Mouse (Mus musculus) CH12.LX (cell line): ENCODE results near the gene Nmnat2. TPM values are rescaled to one million over a fixed set of nuclear protein-coding genes. Genes with fewer than 3 reads are reported as not detected.

Source experiments
- DNase-seq: peaks from one replicate; pipeline ENCODE4 v3.0.0-alpha.2; 2013; ENCODE audit errors: extremely low read depth
- H3K27ac ChIP-seq: 2 replicates; pipeline ENCODE4 v1.5.1; 2012; ENCODE audit warnings: low read depth, mild to moderate bottlenecking, control low read depth, moderate library complexity; ENCODE audit not compliant: insufficient read depth
- H3K27me3 ChIP-seq: replicated peaks from 2 replicates; pipeline ENCODE3; 2012; ENCODE audit warnings: inconsistent platforms
- H3K36me3 ChIP-seq, 2 experiments: replicated peaks in 1 of 2; 2 replicates each; pipeline versions ENCODE3 to v1.6.1; 2012; ENCODE audit warnings: inconsistent platforms in 1 of 2, low read length in 1 of 2, mild to moderate bottlenecking in 1 of 2, mixed read lengths in 1 of 2, moderate library complexity in 1 of 2; ENCODE audit not compliant: control insufficient read depth in 1 of 2, insufficient read depth in 1 of 2
- H3K4me1 ChIP-seq, 2 experiments: 2 replicates each; pipeline ENCODE4 v1.6.1; 2012; ENCODE audit warnings: inconsistent platforms in 1 of 2, moderate library complexity in 1 of 2; ENCODE audit not compliant: insufficient read depth in 2 of 2, control insufficient read depth in 1 of 2
- H3K4me2 ChIP-seq: 2 replicates; pipeline ENCODE4 v1.6.1; 2012; ENCODE audit warnings: low read depth, mild to moderate bottlenecking, control low read depth; ENCODE audit not compliant: poor library complexity, insufficient read depth, severe bottlenecking
- H3K4me3 ChIP-seq, 3 experiments: fragments of 150-350 bp in 1 of 3; sonication (generic) in 1 of 3; replicated peaks in 1 of 3; 2 replicates each; pipeline versions ENCODE3 to v1.5.1; 2011 to 2012; ENCODE audit warnings: low read depth in 2 of 3, low read length in 2 of 3, mild to moderate bottlenecking in 2 of 3, moderate library complexity in 2 of 3, control low read depth in 1 of 3, improper control_type of control experiment in 1 of 3, inconsistent platforms in 1 of 3, mixed read lengths in 1 of 3; ENCODE audit not compliant: poor library complexity in 1 of 3
- H3K79me2 ChIP-seq: replicated peaks from 2 replicates; pipeline ENCODE4 v1.6.1; 2012; ENCODE audit warnings: mild to moderate bottlenecking, moderate library complexity; ENCODE audit not compliant: control insufficient read depth, poor library complexity, insufficient read depth, severe bottlenecking; ENCODE audit errors: extremely low read depth
- H3K9ac ChIP-seq: 2 replicates; pipeline ENCODE4 v1.6.1; 2012; ENCODE audit warnings: low read depth, mild to moderate bottlenecking, control low read depth, moderate library complexity; ENCODE audit not compliant: insufficient read depth
- H3K9me3 ChIP-seq: replicated peaks from 2 replicates; pipeline ENCODE3; 2012; ENCODE audit warnings: low read length, inconsistent platforms, mixed read lengths
- BHLHE40 ChIP-seq: IDR thresholded peaks from 2 replicates; pipeline ENCODE4 v1.6.1; 2011; ENCODE audit warnings: mild to moderate bottlenecking, low read depth, low read length, improper control_type of control experiment
- CHD1 ChIP-seq: IDR thresholded peaks from 2 replicates; pipeline ENCODE4 v1.6.1; 2012; ENCODE audit warnings: low read depth, low read length, improper control_type of control experiment, inconsistent platforms
- CHD2 ChIP-seq: IDR thresholded peaks from 2 replicates; pipeline ENCODE4 v1.6.1; 2011; ENCODE audit warnings: low read length, improper control_type of control experiment
- E2F4 ChIP-seq: IDR thresholded peaks from 2 replicates; pipeline ENCODE4 v1.6.1; 2011; ENCODE audit warnings: low read depth, low read length, improper control_type of control experiment; ENCODE audit not compliant: insufficient replicate concordance
- EP300 ChIP-seq: IDR thresholded peaks from 2 replicates; pipeline ENCODE4 v1.6.1; 2011; ENCODE audit warnings: low read length, improper control_type of control experiment
- ETS1 ChIP-seq: conservative IDR thresholded peaks from 2 replicates; pipeline ENCODE4 v1.6.1; 2012; ENCODE audit warnings: low read depth, mild to moderate bottlenecking, inconsistent platforms, low read length, improper control_type of control experiment, moderate library complexity
- GABPA ChIP-seq: IDR thresholded peaks from 2 replicates; pipeline ENCODE4 v1.6.1; 2012; ENCODE audit warnings: low read depth, low read length, improper control_type of control experiment, inconsistent platforms; ENCODE audit not compliant: insufficient replicate concordance
- IRF4 ChIP-seq: IDR thresholded peaks from 2 replicates; pipeline ENCODE4 v1.6.1; 2014; ENCODE audit warnings: low read depth, mild to moderate bottlenecking, inconsistent platforms, low read length, improper control_type of control experiment
- MAFK ChIP-seq: IDR thresholded peaks from 2 replicates; pipeline ENCODE4 v1.6.1; 2011; ENCODE audit warnings: low read length, improper control_type of control experiment; ENCODE audit not compliant: insufficient replicate concordance
- MAX ChIP-seq: IDR thresholded peaks from 2 replicates; pipeline ENCODE4 v1.6.1; 2011; ENCODE audit warnings: low read length, improper control_type of control experiment
- MEF2A ChIP-seq: IDR thresholded peaks from 2 replicates; pipeline ENCODE4 v1.6.1; 2014; ENCODE audit warnings: low read depth, mild to moderate bottlenecking, inconsistent platforms, low read length, improper control_type of control experiment, borderline replicate concordance
- MXI1 ChIP-seq: IDR thresholded peaks from 2 replicates; pipeline ENCODE4 v1.6.1; 2011; ENCODE audit warnings: mild to moderate bottlenecking, low read depth, low read length, improper control_type of control experiment
- MYC ChIP-seq: IDR thresholded peaks from 2 replicates; pipeline ENCODE4 v1.6.1; 2011; ENCODE audit warnings: low read depth, mild to moderate bottlenecking, improper control_type of control experiment, low read length
- NELFE ChIP-seq: IDR thresholded peaks from 2 replicates; pipeline ENCODE4 v1.6.1; 2011; ENCODE audit warnings: low read depth, low read length, improper control_type of control experiment
- PAX5 ChIP-seq: IDR thresholded peaks from 2 replicates; pipeline ENCODE4 v1.6.1; 2012; ENCODE audit warnings: low read length, inconsistent platforms, mixed read lengths
- POLR2AphosphoS2 ChIP-seq: IDR thresholded peaks from 2 replicates; pipeline ENCODE4 v1.6.1; 2011; ENCODE audit warnings: low read depth, low read length, improper control_type of control experiment
- RCOR1 ChIP-seq: conservative IDR thresholded peaks from 2 replicates; pipeline ENCODE4 v1.6.1; 2012; ENCODE audit warnings: low read depth, mild to moderate bottlenecking, inconsistent platforms, low read length, improper control_type of control experiment
- SIN3A ChIP-seq: IDR thresholded peaks from 2 replicates; pipeline ENCODE4 v1.6.1; 2012; ENCODE audit warnings: low read length, improper control_type of control experiment, inconsistent platforms
- TCF12 ChIP-seq: IDR thresholded peaks from 2 replicates; pipeline ENCODE4 v1.6.1; 2014; ENCODE audit warnings: low read depth, mild to moderate bottlenecking, inconsistent platforms, low read length, improper control_type of control experiment
- USF1 ChIP-seq: IDR thresholded peaks from 2 replicates; pipeline ENCODE4 v1.6.1; 2014; ENCODE audit warnings: low read depth, mild to moderate bottlenecking, inconsistent platforms, low read length, improper control_type of control experiment
- USF2 ChIP-seq: conservative IDR thresholded peaks from 2 replicates; pipeline ENCODE4 v1.6.1; 2011; ENCODE audit warnings: low read depth, low read length, improper control_type of control experiment
- ZC3H11A ChIP-seq: IDR thresholded peaks from 2 replicates; pipeline ENCODE4 v1.6.1; 2012; ENCODE audit warnings: low read depth, mild to moderate bottlenecking, inconsistent platforms, low read length, improper control_type of control experiment
- ZKSCAN1 ChIP-seq: IDR thresholded peaks from 2 replicates; pipeline ENCODE4 v1.6.1; 2012; ENCODE audit warnings: low read depth, inconsistent platforms, low read length, improper control_type of control experiment, borderline replicate concordance
- ZNF384 ChIP-seq: IDR thresholded peaks from 2 replicates; pipeline ENCODE4 v1.6.1; 2012; ENCODE audit warnings: low read depth, low read length, improper control_type of control experiment, inconsistent platforms
- dilution Hi-C: fragments of 300-500 bp; cut with MboI; formaldehyde crosslinking; loops from 2 replicates; pipeline ENCODE4 v1.14.3; 2020; ENCODE audit warnings: low sequenced_read_pairs; ENCODE audit not compliant: extremely low pct_unique_long_range_greater_than_20kb, extremely low pct_ligation_motif_present
- in situ Hi-C: fragments of 300-500 bp; cut with MboI; formaldehyde crosslinking; loops from 3 replicates; pipeline ENCODE4 v1.14.3; 2019; ENCODE audit warnings: low sequenced_read_pairs, low pct_ligation_motif_present, low pct_unique_long_range_greater_than_20kb, mixed read lengths
- polyA plus RNA-seq: library from polyadenylated mRNA; unstranded; fragments of >175 nt; gene quantifications from 2 replicates; pipeline ENCODE4 v1.2.1, GENCODE M21; 2012; ENCODE audit warnings: low read depth; ENCODE audit not compliant: insufficient read length
- total RNA-seq, 2 experiments: library from RNA; depleted of rRNA; stranded (reverse); fragments of 300-350 nt in 1 of 2; fragments of >200 nt in 1 of 2; gene quantifications; 2 replicates each; pipeline ENCODE4 v1.2.3; 2012 to 2014

Gene Nmnat2
- total and polyA plus RNA-seq, 3 experiments, result 0.04 to 0.09 (median 0.09) TPM

DNA sequence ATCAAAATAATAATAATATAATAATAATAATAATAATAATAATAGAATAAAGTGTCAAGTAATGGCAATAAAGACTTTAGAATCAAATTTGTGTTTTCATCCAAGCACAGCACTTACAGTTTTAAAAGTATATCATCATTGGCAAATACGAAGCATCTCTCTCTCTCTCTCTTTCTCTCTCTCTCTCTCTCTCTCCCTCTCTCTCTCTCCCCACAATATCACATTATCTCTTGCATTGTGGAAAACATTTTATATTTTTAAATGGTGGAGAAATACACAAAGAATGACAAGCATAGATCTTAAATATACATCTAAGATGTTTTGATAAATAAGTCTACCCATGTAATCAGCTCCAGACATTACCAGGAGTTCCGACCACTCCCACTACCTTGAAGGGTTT is 69.1 kb downstream of the Nmnat2 start:
- TF ChIP-seq MYC (no peak), MXI1 (no peak), ZKSCAN1 (no peak), POLR2AphosphoS2 (no peak), SIN3A (no peak), USF1 (no peak), IRF4 (no peak), E2F4 (no peak), PAX5 (no peak), ZC3H11A (no peak), MAX (no peak)
- TF ChIP-seq, all 38 proteins: peak for 0
- no peak overlapping the region for H3K4me3 ChIP-seq
- H3K9me3 ChIP-seq, result no peaks in the 10 kb centered on the region
- no peaks in the 10 kb centered on the region for H3K79me2 ChIP-seq
- no peaks in the 10 kb centered on the region for H3K4me1 ChIP-seq
- H3K27me3 ChIP-seq, result no peaks in the 10 kb centered on the region
- no peak overlapping the region for H3K9ac ChIP-seq
- no peak overlapping the region for H3K4me2 ChIP-seq
- DNase-seq, result no peak
- no peaks in the 10 kb centered on the region for H3K36me3 ChIP-seq
- H3K27ac ChIP-seq, result no peak overlapping the region
- dilution Hi-C loops (no loop called here), in situ Hi-C loops (no loop called here)

DNA sequence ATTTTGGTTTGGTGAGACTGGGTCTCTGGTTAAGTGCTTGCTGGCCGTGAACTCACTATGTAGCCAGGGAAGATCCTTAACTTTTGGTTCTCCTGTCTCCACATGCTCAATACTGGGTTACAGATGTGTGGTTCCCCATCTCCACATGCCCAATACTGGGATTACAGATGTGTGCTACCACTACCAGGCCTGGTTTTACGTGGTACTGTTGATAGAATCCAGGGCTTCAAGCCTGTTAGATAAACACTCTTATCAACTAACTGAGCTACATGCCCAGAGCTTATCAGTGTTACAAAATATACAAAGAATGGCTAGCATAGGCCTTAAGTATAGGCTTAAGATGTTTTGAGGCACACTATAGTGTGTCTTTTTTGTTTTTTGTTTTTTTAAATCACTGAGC is 69.7 kb downstream of the Nmnat2 start:
- Histone ChIP-seq H3K27me3 (no peaks in the 10 kb centered on the region), H3K4me2 (no peak overlapping the region), H3K9ac (no peak overlapping the region), H3K36me3 (no peaks in the 10 kb centered on the region), H3K4me3 (no peak overlapping the region), H3K27ac (no peak overlapping the region), H3K9me3 (no peaks in the 10 kb centered on the region), H3K79me2 (no peaks in the 10 kb centered on the region), H3K4me1 (no peaks in the 10 kb centered on the region)
- no peak for DNase-seq
- no peak for TF ChIP-seq NELFE
- no peak for TF ChIP-seq MAFK
- in situ Hi-C loops, result no loop called here
- dilution Hi-C loops, result no loop called here

DNA sequence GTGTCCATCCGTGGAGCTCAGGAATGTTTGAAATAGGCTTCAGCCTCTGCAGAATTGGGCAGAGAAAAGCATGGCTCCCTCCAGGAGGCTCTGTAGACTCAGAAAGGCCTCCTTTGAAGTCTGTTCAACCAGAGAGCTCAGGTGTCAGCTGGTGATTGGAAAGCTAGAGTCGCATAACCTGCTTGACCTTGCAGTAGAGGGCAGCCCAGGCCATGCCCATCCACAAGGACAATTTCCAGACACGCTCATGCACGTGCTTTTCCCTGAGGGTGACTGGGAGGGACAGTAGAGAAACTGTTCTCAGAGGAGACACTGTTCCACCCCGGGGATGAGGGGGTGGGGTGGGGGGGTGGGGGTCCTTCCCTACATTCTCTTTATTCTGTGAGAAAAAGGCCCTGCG is 76.6 kb downstream of the Nmnat2 start:
- no peak overlapping the region for H3K4me2 ChIP-seq
- no peaks in the 10 kb centered on the region for H3K36me3 ChIP-seq
- no peaks in the 10 kb centered on the region for H3K27me3 ChIP-seq
- H3K79me2 ChIP-seq, result no peaks in the 10 kb centered on the region
- H3K4me3 ChIP-seq, result no peak overlapping the region
- no peaks in the 10 kb centered on the region for H3K4me1 ChIP-seq
- H3K9me3 ChIP-seq, result no peaks in the 10 kb centered on the region
- no peak overlapping the region for H3K27ac ChIP-seq
- dilution Hi-C loops, result no loop called here
- in situ Hi-C loops, result loop anchor here (25.0 kb wide), 1 partner anchor 494 kb away; no protein-coding TSS in a partner anchor
- no peak overlapping the region for H3K9ac ChIP-seq
- no peak for DNase-seq
- TF ChIP-seq CHD1 (no peak), ZNF384 (no peak), MEF2A (no peak), PAX5 (no peak), RCOR1 (no peak), ETS1 (no peak), MAFK (no peak), MYC (no peak), EP300 (no peak), TCF12 (no peak), USF2 (no peak), GABPA (no peak), CHD2 (no peak), BHLHE40 (no peak), ZKSCAN1 (no peak), E2F4 (no peak)
